Mouse (Mus musculus) CH12.LX (cell line): ENCODE results near the gene Macrod1. TPM values are rescaled to one million over a fixed set of nuclear protein-coding genes. Genes with fewer than 3 reads are reported as not detected.

Source experiments
- DNase-seq: peaks from one replicate; pipeline ENCODE4 v3.0.0-alpha.2; 2013; ENCODE audit errors: extremely low read depth
- H3K27ac ChIP-seq: 2 replicates; pipeline ENCODE4 v1.5.1; 2012; ENCODE audit warnings: low read depth, mild to moderate bottlenecking, control low read depth, moderate library complexity; ENCODE audit not compliant: insufficient read depth
- H3K27me3 ChIP-seq: replicated peaks from 2 replicates; pipeline ENCODE3; 2012; ENCODE audit warnings: inconsistent platforms
- H3K36me3 ChIP-seq, 2 experiments: replicated peaks in 1 of 2; 2 replicates each; pipeline versions ENCODE3 to v1.6.1; 2012; ENCODE audit warnings: inconsistent platforms in 1 of 2, low read length in 1 of 2, mild to moderate bottlenecking in 1 of 2, mixed read lengths in 1 of 2, moderate library complexity in 1 of 2; ENCODE audit not compliant: control insufficient read depth in 1 of 2, insufficient read depth in 1 of 2
- H3K4me1 ChIP-seq, 2 experiments: 2 replicates each; pipeline ENCODE4 v1.6.1; 2012; ENCODE audit warnings: inconsistent platforms in 1 of 2, moderate library complexity in 1 of 2; ENCODE audit not compliant: insufficient read depth in 2 of 2, control insufficient read depth in 1 of 2
- H3K4me2 ChIP-seq: 2 replicates; pipeline ENCODE4 v1.6.1; 2012; ENCODE audit warnings: low read depth, mild to moderate bottlenecking, control low read depth; ENCODE audit not compliant: poor library complexity, insufficient read depth, severe bottlenecking
- H3K4me3 ChIP-seq, 3 experiments: fragments of 150-350 bp in 1 of 3; sonication (generic) in 1 of 3; replicated peaks in 1 of 3; 2 replicates each; pipeline versions ENCODE3 to v1.5.1; 2011 to 2012; ENCODE audit warnings: low read depth in 2 of 3, low read length in 2 of 3, mild to moderate bottlenecking in 2 of 3, moderate library complexity in 2 of 3, control low read depth in 1 of 3, improper control_type of control experiment in 1 of 3, inconsistent platforms in 1 of 3, mixed read lengths in 1 of 3; ENCODE audit not compliant: poor library complexity in 1 of 3
- H3K79me2 ChIP-seq: replicated peaks from 2 replicates; pipeline ENCODE4 v1.6.1; 2012; ENCODE audit warnings: mild to moderate bottlenecking, moderate library complexity; ENCODE audit not compliant: control insufficient read depth, poor library complexity, insufficient read depth, severe bottlenecking; ENCODE audit errors: extremely low read depth
- H3K9ac ChIP-seq: 2 replicates; pipeline ENCODE4 v1.6.1; 2012; ENCODE audit warnings: low read depth, mild to moderate bottlenecking, control low read depth, moderate library complexity; ENCODE audit not compliant: insufficient read depth
- H3K9me3 ChIP-seq: replicated peaks from 2 replicates; pipeline ENCODE3; 2012; ENCODE audit warnings: low read length, inconsistent platforms, mixed read lengths
- CTCF ChIP-seq, 2 experiments: IDR thresholded peaks in 1 of 2; conservative IDR thresholded peaks in 1 of 2; 2 replicates each; pipeline ENCODE4 v1.5.1; 2011 to 2012; ENCODE audit warnings: low read depth in 2 of 2, low read length in 2 of 2, improper control_type of control experiment in 1 of 2, inconsistent platforms in 1 of 2, mild to moderate bottlenecking in 1 of 2, moderate library complexity in 1 of 2
- EP300 ChIP-seq: IDR thresholded peaks from 2 replicates; pipeline ENCODE4 v1.6.1; 2011; ENCODE audit warnings: low read length, improper control_type of control experiment
- GABPA ChIP-seq: IDR thresholded peaks from 2 replicates; pipeline ENCODE4 v1.6.1; 2012; ENCODE audit warnings: low read depth, low read length, improper control_type of control experiment, inconsistent platforms; ENCODE audit not compliant: insufficient replicate concordance
- JUND ChIP-seq: conservative IDR thresholded peaks from 2 replicates; pipeline ENCODE4 v1.6.1; 2011; ENCODE audit warnings: low read depth, low read length, improper control_type of control experiment
- MAFK ChIP-seq: IDR thresholded peaks from 2 replicates; pipeline ENCODE4 v1.6.1; 2011; ENCODE audit warnings: low read length, improper control_type of control experiment; ENCODE audit not compliant: insufficient replicate concordance
- MXI1 ChIP-seq: IDR thresholded peaks from 2 replicates; pipeline ENCODE4 v1.6.1; 2011; ENCODE audit warnings: mild to moderate bottlenecking, low read depth, low read length, improper control_type of control experiment
- MYC ChIP-seq: IDR thresholded peaks from 2 replicates; pipeline ENCODE4 v1.6.1; 2011; ENCODE audit warnings: low read depth, mild to moderate bottlenecking, improper control_type of control experiment, low read length
- NELFE ChIP-seq: IDR thresholded peaks from 2 replicates; pipeline ENCODE4 v1.6.1; 2011; ENCODE audit warnings: low read depth, low read length, improper control_type of control experiment
- POLR2A ChIP-seq: IDR thresholded peaks from 2 replicates; pipeline ENCODE4 v1.6.1; 2011; ENCODE audit warnings: low read depth, mild to moderate bottlenecking, improper control_type of control experiment, low read length
- SIN3A ChIP-seq: IDR thresholded peaks from 2 replicates; pipeline ENCODE4 v1.6.1; 2012; ENCODE audit warnings: low read length, improper control_type of control experiment, inconsistent platforms
- SMC3 ChIP-seq: IDR thresholded peaks from 2 replicates; pipeline ENCODE4 v1.6.1; 2011; ENCODE audit warnings: low read depth, low read length, improper control_type of control experiment
- TBP ChIP-seq: conservative IDR thresholded peaks from 2 replicates; pipeline ENCODE4 v1.6.1; 2011; ENCODE audit warnings: low read depth, low read length, improper control_type of control experiment
- dilution Hi-C: fragments of 300-500 bp; cut with MboI; formaldehyde crosslinking; loops from 2 replicates; pipeline ENCODE4 v1.14.3; 2020; ENCODE audit warnings: low sequenced_read_pairs; ENCODE audit not compliant: extremely low pct_unique_long_range_greater_than_20kb, extremely low pct_ligation_motif_present
- in situ Hi-C: fragments of 300-500 bp; cut with MboI; formaldehyde crosslinking; loops from 3 replicates; pipeline ENCODE4 v1.14.3; 2019; ENCODE audit warnings: low sequenced_read_pairs, low pct_ligation_motif_present, low pct_unique_long_range_greater_than_20kb, mixed read lengths
- polyA plus RNA-seq: library from polyadenylated mRNA; unstranded; fragments of >175 nt; gene quantifications from 2 replicates; pipeline ENCODE4 v1.2.1, GENCODE M21; 2012; ENCODE audit warnings: low read depth; ENCODE audit not compliant: insufficient read length
- total RNA-seq, 2 experiments: library from RNA; depleted of rRNA; stranded (reverse); fragments of 300-350 nt in 1 of 2; fragments of >200 nt in 1 of 2; gene quantifications; 2 replicates each; pipeline ENCODE4 v1.2.3; 2012 to 2014

Macrod1 gene
- total and polyA plus RNA-seq, 3 experiments, result 1.0 TPM; not detected in 2

- peaks cover 78% of the 10 kb centered on the region for H3K27me3 ChIP-seq
- no peak overlapping the region for H3K27ac ChIP-seq
- peaks cover 9 to 22% of the 10 kb centered on the region in 2 experiments for H3K4me1 ChIP-seq
- in situ Hi-C loops (loop anchor here (5.0 to 25.0 kb wide), 2 partner anchors 152 to 357 kb away; partner anchors contain the start of genes 2700081O15Rik and Otub1), dilution Hi-C loops (no loop called here)
- TF ChIP-seq MAFK, result no peak
- TF ChIP-seq CTCF (conservative IDR thresholded peaks at IDR 0.05 in 1 of 2, IDR thresholded peaks at IDR 0.05 in 1 of 2; ENCODE audit: low read depth in 2 of 2, low read length in 2 of 2), result peak in 1 of 2 experiments; percentile 34; a peak in 2 of 4 replicates
- TF ChIP-seq EP300, result no peak
- TF ChIP-seq MXI1, result no peak
- H3K79me2 ChIP-seq, result no peaks in the 10 kb centered on the region
- no peak for DNase-seq
- H3K36me3 ChIP-seq, result no peaks in the 10 kb centered on the region
- no peak overlapping the region for H3K9ac ChIP-seq
- H3K4me3 ChIP-seq, result no peak overlapping the region
- no peak overlapping the region for H3K4me2 ChIP-seq
- H3K9me3 ChIP-seq, result peaks cover 6% of the 10 kb centered on the region
These were observed 1.4 kb upstream of the Macrod1 start for GRCm38 (mm10) chr19:7055173-7055572.

GRCm38 (mm10) chr19:7057126-7057721, 614 bp downstream of the Macrod1 start:
- Histone ChIP-seq H3K4me3 (peak overlapping the region; percentile 18 to 57 (median 44)), H3K36me3 (no peaks in the 10 kb centered on the region), H3K9ac (no peak overlapping the region; the same call in 1 of the 2 replicates), H3K4me1 (peaks cover 9 to 22% of the 10 kb centered on the region in 2 experiments), H3K9me3 (peaks cover 2% of the 10 kb centered on the region), H3K4me2 (peak overlapping the region; percentile 89), H3K79me2 (no peaks in the 10 kb centered on the region), H3K27me3 (peaks cover 79% of the 10 kb centered on the region), H3K27ac (no peak overlapping the region)
- TF ChIP-seq SIN3A (0 out of 2 replicates have a peak, but pooled peaks have one; percentile 10), JUND (no peak), MYC (no peak), POLR2A (no peak), GABPA (no peak), SMC3 (no peak)
- DNase-seq, result no peak
- in situ Hi-C loops (loop anchor here (5.0 to 25.0 kb wide), 2 partner anchors 150 to 355 kb away; partner anchors contain the start of genes 2700081O15Rik and Otub1), dilution Hi-C loops (no loop called here)

GRCm38 (mm10) chr19:7057722-7058207, 1.2 kb downstream of the Macrod1 start:
- DNase-seq, result peak; percentile 80
- Histone ChIP-seq H3K4me1 (peaks cover 9 to 22% of the 10 kb centered on the region in 2 experiments), H3K36me3 (no peaks in the 10 kb centered on the region), H3K4me2 (peak overlapping the region; percentile 89), H3K79me2 (no peaks in the 10 kb centered on the region), H3K27ac (no peak overlapping the region)
- peak; percentile 56; the same call in 1 of the 2 replicates for TF ChIP-seq POLR2A
- 0 out of 2 replicates have a peak, but pooled peaks have one; percentile 24 for TF ChIP-seq TBP
- no peak for TF ChIP-seq NELFE
- 0 out of 2 replicates have a peak, but pooled peaks have one; percentile 4 for TF ChIP-seq SIN3A
- TF ChIP-seq, all 38 proteins: peak for 3
- Histone ChIP-seq H3K9me3 (peaks cover 1% of the 10 kb centered on the region), H3K9ac (no peak overlapping the region; the same call in 1 of the 2 replicates), H3K4me3 (peak overlapping the region in 2 of 3 experiments; percentile 44 to 57), H3K27me3 (peaks cover 78% of the 10 kb centered on the region)
- dilution Hi-C loops, result no loop called here
- in situ Hi-C loops, result loop anchor here (5.0 to 25.0 kb wide), 2 partner anchors 150 to 355 kb away; partner anchors contain the start of genes 2700081O15Rik and Otub1
